Mouse (Mus musculus): ENCODE results near the gene Lce3b.

The Lce3b gene

GRCm38 (mm10) chr3:92932679-92933078, at the start of gene Lce3b:
Lce3b (plus strand) TSS chr3:92932979.
- no peak for DNase-seq (ENCODE audit: extremely low spot score, low read depth, low spot score)

DNA sequence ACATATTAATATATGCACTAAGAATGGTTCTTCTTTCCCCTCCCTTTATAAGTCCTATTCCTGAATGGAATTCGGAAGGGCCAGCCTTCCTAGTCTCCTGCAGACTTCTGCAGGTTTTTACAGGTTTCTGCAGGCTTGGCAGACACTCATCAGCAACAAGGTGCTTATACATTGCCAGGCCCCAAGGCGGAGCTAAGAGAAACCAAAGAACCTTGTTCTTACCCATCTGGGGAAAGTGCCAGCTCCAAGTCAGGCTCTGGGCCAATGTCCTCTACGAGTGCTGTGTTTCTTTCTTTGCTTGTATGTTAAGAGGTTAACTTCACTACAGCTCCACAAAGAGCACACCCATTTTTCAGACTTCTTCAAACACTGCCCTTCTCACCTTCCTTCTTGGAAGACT, 38.7 kb upstream of the Lce3b start:
- DNase-seq (ENCODE audit: extremely low spot score, low read depth, low spot score) = no peak

DNA sequence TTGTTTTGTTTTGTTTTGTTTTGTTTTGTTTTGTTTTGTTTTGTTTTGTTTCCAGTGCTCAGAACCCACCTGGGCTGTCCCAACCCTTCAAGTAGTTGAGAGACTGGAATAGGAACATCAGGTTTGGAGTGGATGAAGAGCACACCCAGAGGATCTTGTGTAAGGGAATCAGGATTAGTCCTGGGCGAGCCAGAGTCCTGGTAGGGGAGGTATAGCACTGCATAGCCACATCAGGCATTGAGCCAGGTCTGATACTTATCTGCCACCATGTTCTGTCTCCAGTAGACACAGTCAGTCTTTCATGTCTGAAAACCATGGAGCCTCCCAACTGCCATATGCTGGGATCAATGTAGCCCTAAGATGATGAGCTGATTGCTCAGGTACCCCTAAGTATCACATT, 38.3 kb upstream of the Lce3b start:
- DNase-seq (ENCODE audit: extremely low spot score, low read depth, low spot score) = no peak

- no peak for DNase-seq (ENCODE audit: extremely low spot score, low read depth, low spot score)
These were observed 29.8 kb upstream of the Lce3b start for GRCm38 (mm10) chr3:92902992-92903391.

- DNase-seq (ENCODE audit: extremely low spot score, low read depth, low spot score) = no peak
These were observed 29.1 kb upstream of the Lce3b start for GRCm38 (mm10) chr3:92903640-92904039.

- no peak for DNase-seq (ENCODE audit: extremely low spot score, low read depth, low spot score)
These were observed 27.6 kb upstream of the Lce3b start for GRCm38 (mm10) chr3:92905182-92905581.

DNA sequence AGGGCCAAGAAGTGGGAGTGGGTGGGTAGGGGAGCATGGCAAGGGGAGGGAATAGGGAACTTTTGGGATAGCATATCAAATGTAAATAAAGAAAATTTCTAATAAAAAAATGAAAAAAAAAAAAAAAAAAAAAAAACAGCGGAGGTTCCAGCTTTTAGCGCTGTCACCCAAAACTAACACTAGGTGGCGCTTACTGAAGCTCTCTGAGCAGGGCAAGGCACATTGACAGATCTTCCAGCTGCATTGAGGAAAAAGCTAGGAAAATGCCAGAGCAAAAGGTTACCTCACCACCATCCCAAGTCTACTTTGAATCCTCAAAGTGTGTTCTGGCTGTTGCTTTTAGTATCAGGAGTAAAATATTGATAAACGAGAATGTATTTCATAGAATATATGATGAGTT, 25.2 kb upstream of the Lce3b start:
- no peak for DNase-seq (ENCODE audit: extremely low spot score, low read depth, low spot score)

- no peak for DNase-seq (ENCODE audit: extremely low spot score, low read depth, low spot score)
These were observed 12.4 kb upstream of the Lce3b start for GRCm38 (mm10) chr3:92920364-92920763.

DNA sequence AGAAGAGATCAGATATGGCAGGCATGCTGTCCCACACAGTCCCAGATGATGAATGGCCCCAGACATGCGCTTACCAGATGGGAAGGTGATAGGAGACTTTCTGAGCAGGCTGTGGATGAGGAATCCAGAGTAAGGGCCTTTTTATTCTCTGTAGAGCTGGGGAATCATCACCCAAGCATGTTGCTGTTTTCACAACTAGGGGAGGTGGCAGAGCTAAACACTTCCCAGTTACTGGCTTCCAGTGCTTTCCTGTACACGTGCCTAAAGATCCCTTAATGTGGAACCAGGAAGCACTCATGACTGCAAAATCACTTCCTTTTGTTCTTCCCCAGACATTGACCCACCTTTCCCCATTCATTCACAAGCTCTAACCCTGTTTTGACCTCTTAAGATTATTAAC, 6.6 kb upstream of the Lce3b start, which contains the start of gene Lce3a:
TSS of gene Lce3a (minus strand) at position 101 of the 400 bp plus-strand sequence.
- DNase-seq (ENCODE audit: extremely low spot score, low read depth, low spot score) = no peak

GRCm38 (mm10) chr3:92944186-92944585, 11.4 kb downstream of the Lce3b start, which contains the start of gene Lce3c:
Lce3c (plus strand) TSS chr3:92944486.
- DNase-seq (ENCODE audit: extremely low spot score, low read depth, low spot score) = no peak

- DNase-seq (ENCODE audit: extremely low spot score, low read depth, low spot score) = no peak
These were observed 24.3 kb downstream of the Lce3b start, which contains the start of gene Lce3d for GRCm38 (mm10) chr3:92957090-92957489. Lce3d (plus strand) TSS chr3:92957390.

- DNase-seq (ENCODE audit: extremely low spot score, low read depth, low spot score) = no peak
These were observed 34.0 kb downstream of the Lce3b start, which contains the start of gene Lce3e for GRCm38 (mm10) chr3:92966761-92967160. Lce3e (plus strand) TSS chr3:92967061.

DNA sequence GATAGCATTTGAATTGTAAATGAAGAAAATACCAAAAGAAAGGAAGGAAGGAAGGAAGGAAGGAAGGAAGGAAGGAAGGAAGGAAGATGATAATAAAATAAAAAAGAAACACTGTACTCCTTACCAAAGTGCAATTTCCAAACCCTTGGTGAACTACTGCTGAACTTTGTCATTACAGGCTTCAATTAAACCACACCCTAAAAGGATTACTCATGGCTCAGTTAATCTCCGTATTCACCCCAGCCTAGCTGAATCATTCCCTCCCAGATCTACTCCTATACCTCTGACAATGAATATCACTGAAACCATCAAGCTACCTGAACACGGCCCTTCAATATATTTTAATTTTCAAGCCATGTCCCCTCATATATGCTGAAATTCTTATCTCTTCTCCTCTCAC, 45.7 kb downstream of the Lce3b start:
- DNase-seq (ENCODE audit: extremely low spot score, low read depth, low spot score) = no peak
